Mouse (Mus musculus): Measurements from ENCODE around the gene Zscan20. TPM values are rescaled to one million over a fixed set of nuclear protein-coding genes. Genes with fewer than 3 reads are reported as not detected.
"Not testable (repeated sequence)": the region's sequence is repeated elsewhere in the genome, so short reads cannot be mapped to it uniquely, and the experiment has no call there.

The Zscan20 gene
- polyA plus RNA-seq, 1 experiment, result 4.1 TPM

DNA sequence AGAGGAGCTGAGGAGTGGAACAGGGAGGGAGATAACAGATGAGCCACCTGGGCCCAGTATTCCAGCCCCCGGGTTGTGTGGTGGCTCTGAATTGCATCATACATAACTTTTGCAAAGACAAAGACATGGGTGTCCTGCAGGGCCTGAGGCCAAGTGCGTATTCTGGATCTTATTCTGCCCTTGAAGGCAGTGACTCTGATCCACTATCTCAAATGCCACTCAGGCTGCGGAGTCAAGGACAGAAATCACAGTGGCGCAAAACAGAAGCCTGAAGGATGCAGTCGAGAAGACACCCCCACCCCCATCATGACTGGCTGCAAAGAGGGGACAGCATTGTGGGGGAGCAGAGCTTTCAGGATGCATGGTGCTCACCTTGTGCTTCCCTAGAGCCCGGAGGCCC is 59.1 kb downstream of the Zscan20 start:
- TF ChIP-seq CTCF (IDR thresholded peaks at IDR 0.05; ENCODE audit: control insufficient read depth, insufficient read depth, insufficient read length), result no peak
- no peak for TF ChIP-seq USF1 (IDR thresholded peaks at IDR 0.05; ENCODE audit: low read depth)
- TF ChIP-seq MYOG (IDR thresholded peaks at IDR 0.05; ENCODE audit: control insufficient read depth, extremely low read depth, insufficient read length), result no peak
- no peak for TF ChIP-seq MYOD1 (IDR thresholded peaks at IDR 0.05; ENCODE audit: control insufficient read depth, insufficient read length, low read depth)
- TF ChIP-seq MAX (IDR thresholded peaks at IDR 0.05), result no peak
- TF ChIP-seq FOSL1 (IDR thresholded peaks at IDR 0.05; ENCODE audit: insufficient read depth, low read length, poor library complexity, severe bottlenecking), result no peak
- TF ChIP-seq CEBPB (IDR thresholded peaks at IDR 0.05; ENCODE audit: low read depth), result no peak

DNA sequence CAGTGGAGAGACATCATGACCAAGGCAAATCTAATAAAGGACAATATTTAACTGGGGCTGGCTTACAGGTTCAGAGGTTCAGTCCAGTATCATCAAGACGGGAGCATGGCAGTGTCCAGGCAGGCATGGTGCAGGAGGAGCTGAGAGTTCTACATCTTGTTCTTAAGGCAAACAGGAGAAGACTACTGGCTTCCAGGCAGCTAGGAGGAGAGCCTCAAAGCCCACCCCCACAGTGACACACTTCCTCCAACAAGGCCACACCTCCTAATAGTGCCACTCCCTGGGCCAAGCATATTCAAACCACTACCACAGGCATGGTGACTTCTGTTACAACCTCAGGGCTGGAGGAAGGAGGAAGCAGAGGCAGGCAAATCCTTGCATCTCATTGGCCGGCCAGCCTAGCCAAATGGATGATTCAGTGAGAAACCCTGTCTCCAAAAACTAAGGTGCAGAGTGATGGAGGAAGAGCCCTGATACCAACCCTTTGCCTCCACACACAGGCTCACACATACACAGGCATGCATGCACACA is 65.9 kb downstream of the Zscan20 start:
- H3K36me3 ChIP-seq (ENCODE audit: control insufficient read depth, insufficient read depth); H3K79me2 ChIP-seq (ENCODE audit: control insufficient read depth, insufficient read depth); H3ac ChIP-seq (ENCODE audit: control insufficient read depth, insufficient read length, low read depth); H3K4me3 ChIP-seq (ENCODE audit: insufficient read depth, poor library complexity, severe bottlenecking); H3K79me3 ChIP-seq (ENCODE audit: low read depth): not testable (repeated sequence)
- peaks cover 27% of the 10 kb centered on the region for H3K27me3 ChIP-seq (ENCODE audit: control insufficient read depth, insufficient read depth, insufficient read length)

More for the DNA sequence above, 59.1 kb downstream of the Zscan20 start:
- H3K79me2 ChIP-seq (ENCODE audit: control insufficient read depth, insufficient read depth), result no peaks in the 10 kb centered on the region
- no peaks in the 10 kb centered on the region for H3K79me3 ChIP-seq (ENCODE audit: low read depth)
- peaks cover 61% of the 10 kb centered on the region for H3K27me3 ChIP-seq (ENCODE audit: control insufficient read depth, insufficient read depth, insufficient read length)
- H3ac ChIP-seq (ENCODE audit: control insufficient read depth, insufficient read length, low read depth), result no peak overlapping the region
- H3K4me3 ChIP-seq (ENCODE audit: insufficient read depth, poor library complexity, severe bottlenecking), result no peak overlapping the region
- H3K36me3 ChIP-seq (ENCODE audit: control insufficient read depth, insufficient read depth), result no peaks in the 10 kb centered on the region

DNA sequence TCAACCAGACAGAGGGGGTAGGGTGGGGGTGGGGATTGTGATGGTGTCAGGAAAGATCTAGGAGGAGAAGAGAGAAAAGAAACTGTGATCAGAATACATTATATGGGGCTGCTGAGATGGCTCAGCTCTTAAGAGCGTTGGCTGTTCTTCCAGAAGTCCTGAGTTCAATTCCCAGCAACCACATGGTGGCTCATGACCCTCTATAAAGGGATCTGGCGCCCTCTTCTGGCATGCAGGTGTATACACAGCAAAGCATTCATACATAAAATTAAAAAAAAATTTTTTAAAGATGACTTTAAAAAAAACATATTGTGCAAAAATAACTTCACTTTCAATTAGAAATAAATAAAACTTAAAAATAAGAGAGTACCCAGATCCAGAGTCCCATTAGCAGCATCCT is 66.5 kb downstream of the Zscan20 start:
- Histone ChIP-seq H3K79me3 (ENCODE audit: low read depth) (no peaks in the 10 kb centered on the region), H3K79me2 (ENCODE audit: control insufficient read depth, insufficient read depth) (no peaks in the 10 kb centered on the region), H3K4me3 (ENCODE audit: insufficient read depth, poor library complexity, severe bottlenecking) (no peak overlapping the region), H3K36me3 (ENCODE audit: control insufficient read depth, insufficient read depth) (no peaks in the 10 kb centered on the region), H3ac (ENCODE audit: control insufficient read depth, insufficient read length, low read depth) (no peak overlapping the region), H3K27me3 (ENCODE audit: control insufficient read depth, insufficient read depth, insufficient read length) (peaks cover 24% of the 10 kb centered on the region)
- no peak for TF ChIP-seq MAX (IDR thresholded peaks at IDR 0.05)
- TF ChIP-seq CTCF (IDR thresholded peaks at IDR 0.05; ENCODE audit: control insufficient read depth, insufficient read depth, insufficient read length), result no peak
- no peak for TF ChIP-seq CEBPB (IDR thresholded peaks at IDR 0.05; ENCODE audit: low read depth)
- no peak for TF ChIP-seq USF1 (IDR thresholded peaks at IDR 0.05; ENCODE audit: low read depth)
- no peak for TF ChIP-seq MYOG (IDR thresholded peaks at IDR 0.05; ENCODE audit: control insufficient read depth, extremely low read depth, insufficient read length)
- no peak for TF ChIP-seq FOSL1 (IDR thresholded peaks at IDR 0.05; ENCODE audit: insufficient read depth, low read length, poor library complexity, severe bottlenecking)
- TF ChIP-seq MYOD1 (IDR thresholded peaks at IDR 0.05; ENCODE audit: control insufficient read depth, insufficient read length, low read depth), result no peak

Other genes starting within 250 kb of the Zscan20 start
- gene Tlr12, start 8.5 kb upstream of the Zscan20 start, polyA plus RNA-seq (2012; fragmentation: generic; extraction: Trizol), result not detected
- 205 TPM for gene Phc2, start 44.6 kb upstream of the Zscan20 start, polyA plus RNA-seq (2012; fragmentation: generic; extraction: Trizol)
- gene A3galt2, start 145.3 kb upstream of the Zscan20 start, polyA plus RNA-seq (2012; fragmentation: generic; extraction: Trizol), result 0.15 TPM
- gene Zfp362, start 195.9 kb upstream of the Zscan20 start, polyA plus RNA-seq (2012; fragmentation: generic; extraction: Trizol), result 9.9 TPM